Mouse (Mus musculus) heart, adult 2 months (tissue): ENCODE measurements at regions not wholly inside any gene's neighbourhood (a gene's known extent, or its start where the extent isn't known, plus 50 kb on each side); places are given as distances from the start of the nearest gene placed in this dataset.

Experiments
- DNase-seq, 2 experiments: peaks; one replicate each; pipeline ENCODE4 v3.0.0; 2021
- H3K27ac ChIP-seq: fragments of 200-600 bp; 2 replicates; pipeline ENCODE4 v1.8.1; 2022
- H3K27me3 ChIP-seq: fragments of 200-500 bp; 2 replicates; pipeline ENCODE4 v1.6.1; 2012; ENCODE audit warnings: mild to moderate bottlenecking, low read length, inconsistent platforms, mixed read lengths; ENCODE audit not compliant: control insufficient read depth, insufficient read depth
- H3K36me3 ChIP-seq: fragments of 200-500 bp; 2 replicates; pipeline ENCODE4 v1.6.1; 2012; ENCODE audit warnings: low read length, inconsistent platforms; ENCODE audit not compliant: control insufficient read depth, insufficient read depth
- H3K4me1 ChIP-seq: fragments of 200-500 bp; 2 replicates; pipeline ENCODE4 v1.6.1; 2011; ENCODE audit warnings: low read length; ENCODE audit not compliant: control insufficient read depth, insufficient read depth
- H3K4me3 ChIP-seq: fragments of 200-600 bp; 2 replicates; pipeline ENCODE4 v1.8.1; 2022
- H3K79me2 ChIP-seq: fragments of 200-500 bp; replicated peaks from 2 replicates; pipeline ENCODE4 v1.6.1; 2012; ENCODE audit warnings: mild to moderate bottlenecking, inconsistent platforms, low read length, moderate library complexity, mixed read lengths; ENCODE audit not compliant: control insufficient read depth, insufficient read depth
- H3K9ac ChIP-seq: fragments of 200-500 bp; 2 replicates; pipeline ENCODE4 v1.6.1; 2012; ENCODE audit warnings: low read depth, mild to moderate bottlenecking, control low read depth, inconsistent platforms, low read length, mixed read lengths
- CTCF ChIP-seq: fragments of 200-600 bp; IDR thresholded peaks from 2 replicates; pipeline ENCODE4 v1.8.1; 2022; ENCODE audit warnings: antibody characterized with exemption, mild to moderate bottlenecking, moderate library complexity
- EP300 ChIP-seq: fragments of 200-500 bp; IDR thresholded peaks from 2 replicates; pipeline ENCODE4 v1.6.1; 2011; ENCODE audit warnings: low read depth, low read length, control low read depth; ENCODE audit not compliant: insufficient read depth
- POLR2A ChIP-seq: fragments of 200-500 bp; IDR thresholded peaks from 2 replicates; pipeline ENCODE4 v1.6.1; 2011; ENCODE audit warnings: mild to moderate bottlenecking, low read depth, low read length, control low read depth; ENCODE audit not compliant: insufficient read depth
- WGBS: fragments of 180-500 bp; shearing (Covaris S2); methylation state at CpG from one replicate; pipeline ENCODE4 v1.1.7; 2018; 5-methylcytosine and 5-hydroxymethylcytosine counted together
- intact Hi-C: fragments of 180-260 bp; cut with DNase I; formaldehyde crosslinking; loops from one replicate; pipeline ENCODE4 v1.15.1; 2025

GRCm38 (mm10) chr8:86320938-86321337 lies 259.5 kb downstream of the Abcc12 start:
- no peaks in the 10 kb centered on the region for H3K79me2 ChIP-seq
- TF ChIP-seq POLR2A: no peak
- no peak for TF ChIP-seq EP300
- no peak for TF ChIP-seq CTCF
- 74% methylated on average over 3 of the region's 3 CpGs for WGBS
- H3K4me3 ChIP-seq: no peak overlapping the region
- DNase-seq: no peak
- intact Hi-C loops: no loop called here
- no peak overlapping the region for H3K27ac ChIP-seq
- no peaks in the 10 kb centered on the region for H3K4me1 ChIP-seq
- no peaks in the 10 kb centered on the region for H3K36me3 ChIP-seq
- no peaks in the 10 kb centered on the region for H3K27me3 ChIP-seq
- no peak overlapping the region for H3K9ac ChIP-seq

GRCm38 (mm10) chr8:86318531-86318930 lies 262.0 kb downstream of the Abcc12 start:
- intact Hi-C loops: no loop called here
- WGBS: 70% methylated on average over 3 of the region's 3 CpGs
- no peaks in the 10 kb centered on the region for H3K27me3 ChIP-seq

DNA sequence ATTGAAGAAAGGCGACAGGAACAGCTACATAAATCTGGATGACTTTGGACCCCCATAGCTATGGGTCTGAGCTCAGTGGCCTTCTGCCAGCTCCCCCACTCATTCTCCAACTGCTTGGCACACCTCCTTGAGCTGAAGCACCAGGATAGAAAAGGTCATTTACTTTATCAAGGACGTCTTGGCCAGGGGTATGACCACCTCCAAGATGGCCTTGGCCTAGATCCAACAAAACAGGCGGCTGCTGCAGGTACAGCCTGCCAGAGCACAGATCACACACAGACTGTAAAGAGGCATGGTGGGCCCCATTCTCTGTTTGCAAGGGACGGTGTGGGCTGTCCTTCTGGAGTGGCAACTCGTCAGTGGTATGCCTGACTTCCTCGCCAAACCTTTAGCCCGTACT lies 264.2 kb downstream of the Abcc12 start:
- Histone ChIP-seq H3K4me1 (no peaks in the 10 kb centered on the region), H3K79me2 (no peaks in the 10 kb centered on the region), H3K9ac (no peak overlapping the region), H3K27me3 (no peaks in the 10 kb centered on the region), H3K27ac (no peak overlapping the region), H3K4me3 (no peak overlapping the region), H3K36me3 (no peaks in the 10 kb centered on the region)
- no peak for DNase-seq
- no peak for TF ChIP-seq CTCF
- no peak for TF ChIP-seq EP300
- TF ChIP-seq POLR2A: no peak
- 75% methylated on average over 7 of the region's 7 CpGs for WGBS
- intact Hi-C loops: no loop called here

More at GRCm38 (mm10) chr8:86318531-86318930, 262.0 kb downstream of the Abcc12 start:
- DNase-seq: no peak
- H3K27ac ChIP-seq: no peak overlapping the region
- H3K9ac ChIP-seq: no peak overlapping the region
- no peaks in the 10 kb centered on the region for H3K36me3 ChIP-seq
- H3K79me2 ChIP-seq: no peaks in the 10 kb centered on the region
- no peaks in the 10 kb centered on the region for H3K4me1 ChIP-seq
- H3K4me3 ChIP-seq: no peak overlapping the region
- TF ChIP-seq EP300: no peak
- no peak for TF ChIP-seq POLR2A
- TF ChIP-seq CTCF: no peak

- H3K27me3 ChIP-seq: no peaks in the 10 kb centered on the region
- TF ChIP-seq POLR2A (no peak), CTCF (no peak), EP300 (no peak)
- H3K36me3 ChIP-seq: no peaks in the 10 kb centered on the region
- no peak overlapping the region for H3K4me3 ChIP-seq
- no peaks in the 10 kb centered on the region for H3K4me1 ChIP-seq
- 42% methylated on average over 2 of the region's 2 CpGs for WGBS
- H3K79me2 ChIP-seq: no peaks in the 10 kb centered on the region
- intact Hi-C loops: no loop called here
- DNase-seq: no peak
- H3K27ac ChIP-seq: no peak overlapping the region
- H3K9ac ChIP-seq: no peak overlapping the region
Measured at GRCm38 (mm10) chr8:86309460-86309859, 271.0 kb downstream of the Abcc12 start.

DNA sequence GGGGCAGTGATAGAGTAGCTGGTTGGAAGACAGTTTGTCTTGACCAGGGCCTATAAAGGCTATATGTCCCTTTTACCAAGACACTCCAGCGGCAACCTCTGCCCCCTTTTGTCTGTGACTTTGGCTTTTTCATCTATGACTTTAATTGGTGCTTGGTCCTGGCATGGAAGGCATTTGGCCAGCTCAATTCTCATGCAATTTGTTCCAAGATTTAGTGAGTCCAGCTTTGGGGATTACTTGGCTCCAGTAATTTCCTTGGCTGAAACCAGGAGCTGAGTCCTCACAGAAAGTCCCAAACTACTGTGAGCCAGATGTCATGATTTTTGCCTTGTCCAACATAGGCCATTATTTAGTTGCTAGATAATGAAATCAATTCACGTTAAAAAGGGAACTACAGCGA lies 273.1 kb downstream of the Abcc12 start:
- Histone ChIP-seq H3K27ac (no peak overlapping the region), H3K27me3 (no peaks in the 10 kb centered on the region), H3K36me3 (no peaks in the 10 kb centered on the region), H3K4me3 (no peak overlapping the region), H3K9ac (no peak overlapping the region), H3K4me1 (no peaks in the 10 kb centered on the region), H3K79me2 (no peaks in the 10 kb centered on the region)
- TF ChIP-seq CTCF: no peak
- TF ChIP-seq POLR2A: no peak
- no peak for TF ChIP-seq EP300
- intact Hi-C loops: no loop called here
- 64% methylated on average over 3 of the region's 3 CpGs for WGBS
- peak in 1 of 2 experiments; percentile 11 for DNase-seq

DNA sequence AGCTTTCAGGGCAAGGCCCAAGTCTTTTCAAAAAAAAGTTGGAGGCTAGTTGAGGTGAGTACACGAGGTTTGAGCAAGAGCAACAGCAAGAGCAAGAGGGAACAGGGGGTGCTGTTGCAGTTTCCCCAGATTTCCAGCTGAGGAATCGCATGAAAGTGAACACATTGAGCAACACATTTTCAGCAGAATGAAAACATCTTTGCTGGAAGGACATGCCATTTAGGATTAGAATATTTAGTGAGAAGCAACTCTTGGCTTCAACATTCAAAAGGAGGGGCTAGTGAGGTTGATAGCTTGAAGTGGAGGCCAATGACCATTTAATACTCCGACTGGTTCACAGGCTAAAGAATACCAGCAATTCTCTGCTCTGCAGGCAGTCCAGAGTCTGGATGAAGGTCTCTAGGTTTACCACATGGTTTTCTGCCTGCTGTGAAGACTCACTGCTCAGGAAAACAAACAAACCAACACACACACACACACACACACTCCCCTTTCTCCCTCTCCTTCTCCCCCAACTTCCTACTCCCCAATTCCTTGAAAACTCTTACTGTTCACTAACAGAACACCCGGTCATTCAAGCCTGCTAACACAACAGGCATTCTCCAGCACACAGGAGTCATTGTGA lies 278.5 kb downstream of the Abcc12 start:
- DNase-seq: no peak
- Histone ChIP-seq H3K4me3 (no peak overlapping the region), H3K9ac (no peak overlapping the region), H3K27ac (no peak overlapping the region), H3K79me2 (no peaks in the 10 kb centered on the region), H3K4me1 (no peaks in the 10 kb centered on the region), H3K27me3 (no peaks in the 10 kb centered on the region), H3K36me3 (no peaks in the 10 kb centered on the region)
- TF ChIP-seq CTCF (no peak), EP300 (no peak), POLR2A (no peak)
- WGBS: 48% methylated on average over 4 of the region's 4 CpGs
- intact Hi-C loops: no loop called here
